Mouse (Mus musculus) erythroblast, embryonic 14.5 days (primary cell): ENCODE results near the gene Tm4sf1.

Source experiments
- GATA1 ChIP-seq: IDR thresholded peaks from 2 replicates; pipeline ENCODE4 v1.6.1; 2012; ENCODE audit warnings: low read length, inconsistent platforms, mixed read lengths
- TAL1 ChIP-seq: IDR thresholded peaks from 3 replicates; pipeline ENCODE4 v1.6.1; 2012; ENCODE audit warnings: low read length, inconsistent platforms, mixed read lengths

- TF ChIP-seq GATA1 (no peak), TAL1 (no peak)
Observed at GRCm38 (mm10) chr3:57344811-57345210, 43.0 kb upstream of the Tm4sf1 start.
